Mouse (Mus musculus): ENCODE measurements around the gene Sh3rf1.
A peak's percentile ranks its signal among the peaks of the same experiment; 100 is the strongest.

The Sh3rf1 gene

DNA sequence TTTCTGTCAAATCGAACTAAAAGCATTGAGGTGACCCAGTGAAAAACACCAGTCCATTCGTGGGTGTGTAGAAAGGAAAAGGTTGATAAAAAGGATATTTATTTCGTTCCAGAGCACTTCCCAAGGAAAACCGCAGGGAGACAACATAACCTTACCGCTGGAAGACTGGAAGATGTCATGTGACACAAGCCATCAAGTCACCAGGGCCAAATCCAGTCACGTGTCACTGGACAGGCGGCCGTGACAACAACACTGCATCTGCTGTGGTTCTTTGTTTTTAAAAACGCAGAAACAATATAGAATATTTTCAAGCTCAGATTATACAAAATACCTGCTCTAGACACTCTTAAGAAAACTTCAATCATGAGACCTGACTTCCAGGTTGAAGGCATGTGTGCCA lies 15.0 kb upstream of the Sh3rf1 start:
- TF ChIP-seq GATA4 (IDR thresholded peaks at IDR 0.05; ENCODE audit: insufficient replicate concordance, low read length), result no peak

DNA sequence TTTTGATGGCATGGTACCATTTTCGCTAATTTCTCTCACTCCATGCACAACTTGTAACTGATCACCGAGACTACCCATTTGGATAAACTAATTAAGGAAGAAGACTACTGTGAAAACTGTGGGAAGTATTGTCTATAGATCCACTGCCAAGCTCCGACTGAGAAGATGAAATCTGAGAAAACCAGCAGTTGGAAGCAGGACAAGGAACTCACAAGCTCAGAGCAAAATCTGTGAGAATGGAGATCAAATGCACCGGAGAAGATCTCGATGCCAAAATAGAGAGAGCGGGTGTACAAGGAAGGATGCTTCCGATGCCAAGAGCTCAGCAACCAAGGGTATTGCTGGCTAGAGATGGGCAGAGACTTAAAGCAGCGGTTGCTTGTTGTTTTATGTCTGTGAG lies 12.8 kb upstream of the Sh3rf1 start:
- TF ChIP-seq GATA4 (IDR thresholded peaks at IDR 0.05; ENCODE audit: insufficient replicate concordance, low read length), result no peak

DNA sequence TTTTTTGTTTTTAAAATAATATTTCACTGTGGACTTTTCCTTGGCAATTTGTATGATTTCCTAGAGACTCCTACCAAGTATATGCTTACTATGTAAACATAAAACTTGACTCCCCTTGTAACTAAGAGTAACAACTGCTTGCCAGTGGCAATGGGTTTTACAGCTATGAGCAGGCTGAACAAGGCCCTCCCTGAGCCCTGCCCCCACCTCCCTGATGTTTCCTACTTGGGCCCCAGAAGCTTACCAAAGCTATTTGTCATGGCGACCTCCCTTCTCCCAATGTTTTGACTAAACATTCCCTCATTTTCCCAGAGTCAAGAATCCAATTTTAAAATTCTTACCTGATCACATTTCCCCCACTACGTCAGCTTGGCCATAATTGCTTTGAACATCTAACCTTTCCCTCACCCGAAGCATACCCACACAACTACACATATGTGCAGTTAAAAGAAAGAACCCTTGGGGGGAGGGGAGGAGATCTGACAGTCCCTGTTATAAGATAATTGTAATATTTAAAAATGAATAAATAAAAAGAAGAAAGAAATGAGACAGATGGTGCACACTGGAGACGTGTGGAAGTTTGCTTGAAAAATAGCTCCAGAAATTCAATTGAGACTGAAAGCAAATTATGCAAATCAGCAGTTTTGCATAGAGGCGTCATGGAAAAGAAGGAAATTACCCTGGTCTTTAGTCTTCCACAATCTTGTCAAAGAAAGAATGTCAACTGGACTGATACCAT lies 8.4 kb upstream of the Sh3rf1 start:
- TF ChIP-seq GATA4 (IDR thresholded peaks at IDR 0.05; ENCODE audit: insufficient replicate concordance, low read length), result no peak

DNA sequence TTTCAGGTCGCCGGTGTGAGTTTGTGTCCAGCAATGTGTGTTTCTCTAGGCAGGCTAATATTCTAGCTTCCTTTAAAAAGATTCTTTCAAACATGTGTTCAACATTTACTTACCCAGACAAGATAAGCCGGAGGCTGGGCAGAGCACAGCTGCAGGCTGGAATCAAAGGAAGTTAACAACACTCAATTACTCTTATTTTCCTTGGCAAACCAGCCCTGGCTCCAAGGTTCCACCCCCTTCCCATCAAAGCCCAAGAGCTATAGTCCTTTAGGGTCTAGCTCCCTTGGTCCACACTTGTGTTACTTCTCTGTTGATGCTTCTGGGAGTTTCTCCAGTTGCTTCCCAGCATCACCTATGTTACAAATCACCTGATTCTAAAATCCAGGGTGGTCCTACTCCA lies 6.7 kb upstream of the Sh3rf1 start:
- no peak for TF ChIP-seq GATA4 (IDR thresholded peaks at IDR 0.05; ENCODE audit: insufficient replicate concordance, low read length)

DNA sequence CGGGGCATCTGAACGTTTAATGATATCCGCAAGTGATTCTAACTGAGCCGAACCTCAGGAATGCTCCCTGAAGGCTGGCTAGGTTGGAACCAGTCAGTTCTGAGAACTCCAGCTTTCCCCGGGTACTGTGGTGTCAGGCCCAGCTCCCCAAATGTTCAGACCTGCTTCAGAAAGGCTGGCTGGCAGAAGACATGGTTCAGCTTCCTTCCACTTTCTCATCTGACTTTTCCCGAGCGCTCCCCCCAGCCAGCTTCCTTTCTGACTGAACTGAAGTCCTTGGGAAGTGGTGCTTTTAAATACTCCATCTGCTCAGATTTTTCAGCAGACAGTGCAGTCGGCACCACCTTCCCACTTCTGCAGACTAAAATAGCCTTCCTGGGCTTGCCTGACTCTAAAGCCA lies 6.2 kb upstream of the Sh3rf1 start:
- TF ChIP-seq GATA4 (IDR thresholded peaks at IDR 0.05; ENCODE audit: insufficient replicate concordance, low read length), result no peak

DNA sequence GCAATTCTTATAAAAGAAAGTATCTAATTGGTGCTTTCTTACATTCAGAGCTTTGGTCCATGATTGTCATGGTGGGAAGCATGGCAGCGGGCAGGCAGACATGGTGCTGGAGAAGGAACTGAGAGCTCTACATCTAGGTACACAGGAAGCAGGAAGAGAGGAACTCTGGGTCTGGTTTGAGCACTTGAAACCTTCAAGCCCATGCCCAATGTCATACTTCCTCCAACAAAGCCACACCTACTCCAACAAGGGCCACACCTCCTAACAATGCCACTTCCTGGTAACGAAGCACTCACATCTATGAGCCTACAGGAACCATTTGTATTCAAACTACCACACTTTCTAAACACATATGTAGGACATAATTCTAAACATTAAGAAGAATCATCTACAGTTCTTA lies 5.2 kb upstream of the Sh3rf1 start:
- TF ChIP-seq GATA4 (IDR thresholded peaks at IDR 0.05; ENCODE audit: insufficient replicate concordance, low read length), result no peak

DNA sequence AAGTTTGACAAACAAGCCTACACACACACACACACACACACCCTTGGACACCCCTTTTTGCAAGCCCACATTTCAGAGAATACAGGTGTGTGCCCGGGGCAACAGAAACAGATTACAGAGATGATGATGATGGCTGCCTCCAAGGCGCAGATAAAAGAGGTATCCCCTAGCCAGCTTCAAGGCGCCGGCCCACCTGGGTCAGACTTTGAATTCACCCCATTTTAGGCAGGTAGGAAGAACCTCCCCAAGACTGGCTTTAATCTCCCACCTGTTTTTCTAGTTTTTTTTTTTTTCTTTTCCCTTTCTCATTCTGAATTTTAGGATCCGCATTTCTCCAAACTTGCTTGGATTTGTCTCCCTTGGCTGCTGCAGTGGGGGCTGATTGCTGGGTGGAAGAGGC lies 389 bp upstream of the Sh3rf1 start:
- no peak for TF ChIP-seq GATA4 (IDR thresholded peaks at IDR 0.05; ENCODE audit: insufficient replicate concordance, low read length)

DNA sequence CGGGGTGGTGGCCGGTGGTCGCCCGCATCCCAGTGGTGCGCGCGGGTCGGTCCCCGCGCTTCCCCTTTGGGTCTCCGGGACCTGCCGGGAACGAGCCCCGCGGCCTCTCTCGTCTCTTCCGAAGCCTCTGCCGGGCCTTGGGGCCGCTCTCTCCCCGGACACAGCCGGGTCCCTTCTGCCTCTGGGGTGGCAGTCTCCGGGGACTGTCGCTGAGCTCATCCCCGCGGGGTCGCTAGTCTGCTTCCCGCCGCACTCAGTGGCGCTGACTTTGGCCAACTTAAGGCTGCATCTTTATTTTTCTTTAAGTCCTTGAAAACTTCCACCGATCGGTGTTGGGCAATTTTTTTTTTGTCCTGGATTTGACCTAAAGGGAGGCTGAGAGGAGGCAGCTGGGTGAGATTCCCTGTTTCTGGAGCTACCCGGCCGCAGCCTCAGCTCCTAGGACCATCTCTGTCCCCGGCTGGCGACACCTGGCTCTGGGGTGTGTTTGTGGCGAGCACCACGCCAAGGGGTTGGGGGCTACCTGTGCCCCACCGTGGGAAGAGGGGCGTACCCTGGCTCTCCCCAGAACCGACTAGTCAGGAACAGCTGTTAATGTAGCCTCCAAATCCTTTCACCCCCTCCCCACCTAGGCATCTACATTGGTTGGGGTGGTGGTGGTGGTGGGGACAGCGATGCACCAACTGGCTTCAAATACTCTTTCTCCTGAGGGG lies 864 bp downstream of the Sh3rf1 start:
- TF ChIP-seq GATA4 (IDR thresholded peaks at IDR 0.05; ENCODE audit: insufficient replicate concordance, low read length), result no peak

DNA sequence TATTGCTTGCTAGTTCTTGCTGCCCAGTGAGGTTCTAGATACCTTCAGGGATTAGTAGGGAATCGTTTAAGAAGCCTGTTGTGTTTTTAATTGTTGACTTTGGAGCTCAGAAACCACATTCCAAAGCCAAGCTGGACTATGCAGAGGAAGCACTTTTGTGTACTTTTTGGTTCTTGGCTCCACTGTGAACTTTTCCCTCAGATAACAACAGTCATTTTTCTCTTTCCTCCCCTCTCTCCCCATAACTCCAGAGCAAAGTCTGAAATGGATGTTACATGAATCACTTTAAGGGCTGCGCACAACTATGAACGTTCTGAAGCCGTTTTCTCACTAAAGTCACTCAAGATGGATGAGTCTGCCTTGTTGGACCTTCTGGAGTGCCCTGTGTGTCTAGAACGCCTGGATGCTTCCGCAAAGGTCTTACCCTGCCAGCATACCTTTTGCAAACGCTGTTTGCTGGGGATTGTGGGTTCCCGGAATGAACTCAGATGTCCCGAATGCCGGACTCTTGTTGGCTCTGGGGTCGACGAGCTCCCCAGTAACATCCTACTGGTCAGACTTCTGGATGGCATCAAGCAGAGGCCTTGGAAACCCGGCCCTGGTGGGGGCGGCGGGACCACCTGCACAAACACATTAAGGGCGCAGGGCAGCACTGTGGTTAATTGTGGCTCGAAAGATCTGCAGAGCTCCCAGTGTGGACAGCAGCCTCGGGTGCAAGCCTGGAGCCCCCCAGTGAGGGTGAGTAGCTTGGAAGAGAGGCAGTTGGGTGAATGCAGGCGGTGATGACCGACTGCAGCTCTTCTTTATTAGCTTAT lies 2.1 kb downstream of the Sh3rf1 start:
- TF ChIP-seq GATA4 (IDR thresholded peaks at IDR 0.05; ENCODE audit: insufficient replicate concordance, low read length), result peak; percentile 63; the same call in 1 of the 2 replicates

DNA sequence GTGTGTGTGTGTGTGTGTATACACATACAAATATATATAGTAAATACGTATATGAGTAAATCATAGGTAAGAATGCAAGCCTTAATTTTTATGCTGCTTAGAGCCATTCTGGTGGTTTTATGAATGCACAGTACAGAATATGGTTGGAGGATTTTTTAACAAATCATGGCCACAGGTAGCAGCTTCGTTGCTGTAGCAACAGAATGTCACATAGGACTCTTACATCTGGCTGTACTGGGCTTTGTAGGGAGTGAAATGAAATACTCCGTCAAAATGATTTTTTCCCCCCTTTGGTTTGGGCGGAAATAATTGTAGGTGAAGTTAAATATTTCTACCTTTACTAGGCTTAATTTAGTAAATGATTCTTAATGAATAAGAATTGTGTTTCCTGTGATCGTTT lies 3.0 kb downstream of the Sh3rf1 start:
- TF ChIP-seq GATA4 (IDR thresholded peaks at IDR 0.05; ENCODE audit: insufficient replicate concordance, low read length), result no peak

DNA sequence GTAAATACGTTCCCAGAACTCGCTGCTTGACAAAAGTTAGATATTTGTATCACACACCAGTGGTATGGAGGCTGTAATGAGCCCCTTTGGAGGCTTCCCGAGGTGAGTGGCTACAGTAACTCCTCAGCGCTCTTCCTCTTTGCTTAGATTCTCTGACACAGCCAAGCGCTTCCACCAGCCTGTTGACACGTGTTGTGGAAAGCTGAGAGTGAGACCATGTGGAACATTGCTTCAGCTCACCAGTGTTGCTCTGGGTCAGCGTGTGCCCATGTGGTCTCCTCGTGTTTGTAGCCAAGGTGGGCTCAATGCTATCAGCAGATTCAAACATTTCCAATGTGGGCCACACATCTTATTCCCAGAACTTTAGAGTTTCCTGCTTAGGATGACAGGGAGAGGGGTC lies 5.0 kb downstream of the Sh3rf1 start:
- TF ChIP-seq GATA4 (IDR thresholded peaks at IDR 0.05; ENCODE audit: insufficient replicate concordance, low read length), result no peak

DNA sequence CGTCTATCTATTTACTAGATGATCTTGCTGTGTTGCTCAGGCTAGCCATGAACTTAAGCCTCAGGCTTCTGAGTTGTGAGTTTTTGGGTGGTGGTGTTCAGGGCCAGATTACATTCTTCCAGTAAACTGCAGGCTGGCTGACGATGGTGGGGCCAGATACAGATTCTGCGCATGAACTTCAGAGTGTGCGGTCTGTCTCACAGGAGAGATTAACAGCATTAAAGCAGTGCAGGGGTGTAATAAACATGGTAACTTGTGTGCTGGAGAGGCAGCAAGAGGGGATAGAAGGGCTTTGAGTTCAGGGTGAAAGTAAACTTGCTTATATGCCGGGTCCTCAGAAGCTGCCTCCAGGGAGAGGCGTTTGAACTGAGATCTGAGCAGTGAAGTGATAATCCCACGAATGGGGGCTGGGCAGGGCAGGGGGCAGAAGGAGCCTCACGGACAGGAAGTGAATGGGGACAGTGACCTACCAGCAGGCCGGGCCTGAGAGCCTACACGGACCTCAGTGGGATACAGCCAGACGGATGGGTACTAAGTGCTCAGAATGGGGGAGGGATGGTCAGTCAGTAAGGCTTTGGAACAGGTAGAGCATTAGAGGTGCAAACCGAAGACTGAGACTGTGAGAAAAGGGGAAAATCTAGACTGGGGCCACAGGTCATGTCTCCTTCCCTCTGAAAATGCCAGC lies 6.0 kb downstream of the Sh3rf1 start:
- no peak for TF ChIP-seq GATA4 (IDR thresholded peaks at IDR 0.05; ENCODE audit: insufficient replicate concordance, low read length)

DNA sequence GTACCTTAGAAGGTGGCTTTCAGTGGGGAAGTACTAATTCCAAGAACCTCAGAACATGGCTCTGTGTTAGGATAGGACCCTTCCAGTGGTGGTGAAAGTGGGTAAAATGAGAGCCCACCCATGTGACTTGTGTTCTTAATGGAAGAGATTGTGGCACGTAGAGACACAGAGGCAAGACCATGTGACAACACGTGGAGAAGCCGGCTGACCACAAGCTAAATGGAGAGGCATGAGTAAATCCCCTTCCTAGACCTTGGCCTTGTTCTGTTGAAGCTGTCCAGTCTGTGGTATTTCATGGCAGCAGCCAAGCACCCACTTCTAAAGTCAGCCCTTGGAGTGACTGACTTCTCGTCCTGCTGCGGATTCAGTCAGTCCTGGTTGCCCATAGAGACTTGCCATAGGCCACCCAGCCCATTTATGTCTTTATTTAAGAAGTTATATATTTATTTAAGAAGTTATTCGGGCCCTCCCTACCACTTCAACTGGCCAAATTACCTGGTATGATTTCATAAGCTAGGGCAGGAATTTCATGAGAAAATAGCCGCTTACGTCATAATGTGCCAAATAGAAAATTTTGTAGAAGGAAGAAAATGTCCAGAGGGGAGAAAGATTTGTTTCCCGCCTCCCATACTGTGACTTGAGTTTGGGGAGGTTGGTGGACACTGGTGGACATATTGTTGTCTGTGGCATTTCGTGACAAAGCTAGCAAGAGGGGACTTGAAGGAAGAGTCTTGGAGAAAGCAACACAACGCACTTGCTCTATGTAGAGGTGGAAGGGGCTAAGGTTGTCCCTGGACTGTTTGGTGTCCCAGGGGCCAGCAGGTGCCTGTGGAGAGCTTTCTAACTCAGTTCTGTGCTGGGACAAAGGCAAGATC lies 7.4 kb downstream of the Sh3rf1 start:
- TF ChIP-seq GATA4 (IDR thresholded peaks at IDR 0.05; ENCODE audit: insufficient replicate concordance, low read length), result no peak

DNA sequence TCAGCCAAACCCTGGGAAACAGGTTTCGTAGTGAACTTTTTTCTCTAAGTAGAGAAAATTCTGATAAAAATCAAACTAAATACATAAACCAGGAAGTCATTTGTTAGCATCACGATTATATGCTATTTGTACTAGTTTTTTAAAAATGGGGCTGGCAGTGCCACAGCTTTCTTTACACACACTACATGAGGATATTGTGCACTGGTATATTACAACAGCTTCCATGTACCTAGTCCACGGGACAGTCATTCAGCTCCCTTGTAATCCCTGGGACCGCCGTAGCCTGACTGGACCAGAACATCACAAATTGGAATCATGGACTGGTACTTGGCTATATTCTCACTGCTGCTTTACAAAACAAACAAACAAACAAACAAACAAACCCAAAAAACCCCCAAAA lies 11.8 kb downstream of the Sh3rf1 start:
- no peak for TF ChIP-seq GATA4 (IDR thresholded peaks at IDR 0.05; ENCODE audit: insufficient replicate concordance, low read length)
